Mouse (Mus musculus): ENCODE results near the gene Osbpl6. TPM values are rescaled to one million over a fixed set of nuclear protein-coding genes. Genes with fewer than 3 reads are reported as not detected.

Gene Osbpl6
- polyA plus RNA-seq, 1 experiment from 2014 or later: 0.38 TPM

- Histone ChIP-seq H3K27me3 (ENCODE audit: control insufficient read depth, insufficient read depth, low read depth, low read length) (no peaks in the 10 kb centered on the region), H3K9ac (ENCODE audit: low read depth, low read length) (no peak overlapping the region), H3K4me1 (ENCODE audit: control insufficient read depth, low read depth, low read length) (no peaks in the 10 kb centered on the region), H3K4me3 (ENCODE audit: low read depth, low read length) (no peak overlapping the region), H3K4me2 (ENCODE audit: low read depth, low read length) (no peak overlapping the region), H3K36me3 (ENCODE audit: control insufficient read depth, insufficient read depth) (no peaks in the 10 kb centered on the region), H3K9me3 (replicated peaks; ENCODE audit: control insufficient read depth, low read length) (no peaks in the 10 kb centered on the region), H3K27ac (ENCODE audit: low read length) (no peak overlapping the region)
- ATAC-seq (ENCODE audit: low read depth): no peak
- whole genome bisulfite sequencing (ENCODE audit: insufficient replicate concordance): 75% methylated on average over 12 of the region's 12 CpGs
Measured at GRCm38 (mm10) chr2:76549316-76549715, 143.0 kb downstream of the Osbpl6 start.

GRCm38 (mm10) chr2:76555852-76556558, 149.7 kb downstream of the Osbpl6 start:
- no peak for ATAC-seq (ENCODE audit: low read depth)
- no peak overlapping the region for H3K27ac ChIP-seq (ENCODE audit: low read length)
- no peaks in the 10 kb centered on the region for H3K36me3 ChIP-seq (ENCODE audit: control insufficient read depth, insufficient read depth)
- H3K4me2 ChIP-seq (ENCODE audit: low read depth, low read length): no peak overlapping the region
- 65% methylated on average over 11 of the region's 11 CpGs for WGBS (ENCODE audit: insufficient replicate concordance)
- H3K27me3 ChIP-seq (ENCODE audit: control insufficient read depth, insufficient read depth, low read depth, low read length): no peaks in the 10 kb centered on the region
- no peak overlapping the region for H3K4me3 ChIP-seq (ENCODE audit: low read depth, low read length)
- H3K9ac ChIP-seq (ENCODE audit: low read depth, low read length): no peak overlapping the region
- H3K4me1 ChIP-seq (ENCODE audit: control insufficient read depth, low read depth, low read length): no peaks in the 10 kb centered on the region
- H3K9me3 ChIP-seq (replicated peaks; ENCODE audit: control insufficient read depth, low read length): no peaks in the 10 kb centered on the region

GRCm38 (mm10) chr2:76560146-76560545, 153.8 kb downstream of the Osbpl6 start:
- ATAC-seq (ENCODE audit: low read depth): no peak
- H3K4me1 ChIP-seq (ENCODE audit: control insufficient read depth, low read depth, low read length): no peaks in the 10 kb centered on the region
- no peak overlapping the region for H3K4me3 ChIP-seq (ENCODE audit: low read depth, low read length)
- H3K36me3 ChIP-seq (ENCODE audit: control insufficient read depth, insufficient read depth): no peaks in the 10 kb centered on the region
- WGBS (ENCODE audit: insufficient replicate concordance): 70% methylated on average over 10 of the region's 10 CpGs
- H3K27ac ChIP-seq (ENCODE audit: low read length): no peak overlapping the region
- no peak overlapping the region for H3K9ac ChIP-seq (ENCODE audit: low read depth, low read length)
- H3K27me3 ChIP-seq (ENCODE audit: control insufficient read depth, insufficient read depth, low read depth, low read length): no peaks in the 10 kb centered on the region
- H3K9me3 ChIP-seq (replicated peaks; ENCODE audit: control insufficient read depth, low read length): no peaks in the 10 kb centered on the region
- H3K4me2 ChIP-seq (ENCODE audit: low read depth, low read length): no peak overlapping the region

GRCm38 (mm10) chr2:76563862-76564261, 157.6 kb downstream of the Osbpl6 start:
- Histone ChIP-seq H3K27ac (ENCODE audit: low read length) (no peak overlapping the region), H3K4me1 (ENCODE audit: control insufficient read depth, low read depth, low read length) (no peaks in the 10 kb centered on the region), H3K9me3 (replicated peaks; ENCODE audit: control insufficient read depth, low read length) (no peaks in the 10 kb centered on the region), H3K9ac (ENCODE audit: low read depth, low read length) (no peak overlapping the region), H3K4me2 (ENCODE audit: low read depth, low read length) (no peak overlapping the region), H3K4me3 (ENCODE audit: low read depth, low read length) (no peak overlapping the region), H3K27me3 (ENCODE audit: control insufficient read depth, insufficient read depth, low read depth, low read length) (no peaks in the 10 kb centered on the region), H3K36me3 (ENCODE audit: control insufficient read depth, insufficient read depth) (no peaks in the 10 kb centered on the region)
- 58% methylated on average over 4 of the region's 4 CpGs for WGBS (ENCODE audit: insufficient replicate concordance)
- ATAC-seq (ENCODE audit: low read depth): peak; percentile 50

- Histone ChIP-seq H3K4me3 (ENCODE audit: low read depth, low read length) (no peak overlapping the region), H3K9ac (ENCODE audit: low read depth, low read length) (no peak overlapping the region), H3K4me2 (ENCODE audit: low read depth, low read length) (no peak overlapping the region), H3K27ac (ENCODE audit: low read length) (no peak overlapping the region), H3K27me3 (ENCODE audit: control insufficient read depth, insufficient read depth, low read depth, low read length) (no peaks in the 10 kb centered on the region), H3K4me1 (ENCODE audit: control insufficient read depth, low read depth, low read length) (no peaks in the 10 kb centered on the region), H3K36me3 (ENCODE audit: control insufficient read depth, insufficient read depth) (no peaks in the 10 kb centered on the region), H3K9me3 (replicated peaks; ENCODE audit: control insufficient read depth, low read length) (no peaks in the 10 kb centered on the region)
- WGBS (ENCODE audit: insufficient replicate concordance): 30% methylated on average over 8 of the region's 8 CpGs
- no peak for ATAC-seq (ENCODE audit: low read depth)
Measured at GRCm38 (mm10) chr2:76566933-76567551, 160.7 kb downstream of the Osbpl6 start.

GRCm38 (mm10) chr2:76571543-76571942, 165.2 kb downstream of the Osbpl6 start:
- H3K4me2 ChIP-seq (ENCODE audit: low read depth, low read length): no peak overlapping the region
- H3K9me3 ChIP-seq (replicated peaks; ENCODE audit: control insufficient read depth, low read length): no peaks in the 10 kb centered on the region
- H3K4me3 ChIP-seq (ENCODE audit: low read depth, low read length): no peak overlapping the region
- WGBS (ENCODE audit: insufficient replicate concordance): 43% methylated on average over 10 of the region's 10 CpGs
- no peaks in the 10 kb centered on the region for H3K27me3 ChIP-seq (ENCODE audit: control insufficient read depth, insufficient read depth, low read depth, low read length)
- no peaks in the 10 kb centered on the region for H3K4me1 ChIP-seq (ENCODE audit: control insufficient read depth, low read depth, low read length)
- ATAC-seq (ENCODE audit: low read depth): no peak
- no peak overlapping the region for H3K9ac ChIP-seq (ENCODE audit: low read depth, low read length)
- H3K36me3 ChIP-seq (ENCODE audit: control insufficient read depth, insufficient read depth): no peaks in the 10 kb centered on the region
- H3K27ac ChIP-seq (ENCODE audit: low read length): no peak overlapping the region

GRCm38 (mm10) chr2:76578911-76579310, 172.6 kb downstream of the Osbpl6 start:
- no peaks in the 10 kb centered on the region for H3K27me3 ChIP-seq (ENCODE audit: control insufficient read depth, insufficient read depth, low read depth, low read length)
- no peak overlapping the region for H3K9ac ChIP-seq (ENCODE audit: low read depth, low read length)
- no peak overlapping the region for H3K4me2 ChIP-seq (ENCODE audit: low read depth, low read length)
- ATAC-seq (ENCODE audit: low read depth): no peak
- no peaks in the 10 kb centered on the region for H3K9me3 ChIP-seq (replicated peaks; ENCODE audit: control insufficient read depth, low read length)
- no peak overlapping the region for H3K27ac ChIP-seq (ENCODE audit: low read length)
- 71% methylated on average over 8 of the region's 8 CpGs for WGBS (ENCODE audit: insufficient replicate concordance)
- H3K4me3 ChIP-seq (ENCODE audit: low read depth, low read length): no peak overlapping the region
- H3K4me1 ChIP-seq (ENCODE audit: control insufficient read depth, low read depth, low read length): no peaks in the 10 kb centered on the region
- no peaks in the 10 kb centered on the region for H3K36me3 ChIP-seq (ENCODE audit: control insufficient read depth, insufficient read depth)

- no peak overlapping the region for H3K27ac ChIP-seq (ENCODE audit: low read length)
- no peaks in the 10 kb centered on the region for H3K27me3 ChIP-seq (ENCODE audit: control insufficient read depth, insufficient read depth, low read depth, low read length)
- H3K9me3 ChIP-seq (replicated peaks; ENCODE audit: control insufficient read depth, low read length): no peaks in the 10 kb centered on the region
- ATAC-seq (ENCODE audit: low read depth): no peak
- H3K4me3 ChIP-seq (ENCODE audit: low read depth, low read length): no peak overlapping the region
- no peak overlapping the region for H3K9ac ChIP-seq (ENCODE audit: low read depth, low read length)
- H3K4me2 ChIP-seq (ENCODE audit: low read depth, low read length): no peak overlapping the region
- WGBS (ENCODE audit: insufficient replicate concordance): 79% methylated on average over 13 of the region's 13 CpGs
- H3K4me1 ChIP-seq (ENCODE audit: control insufficient read depth, low read depth, low read length): no peaks in the 10 kb centered on the region
- H3K36me3 ChIP-seq (ENCODE audit: control insufficient read depth, insufficient read depth): no peaks in the 10 kb centered on the region
Measured at GRCm38 (mm10) chr2:76585090-76585489, 178.8 kb downstream of the Osbpl6 start.

- Histone ChIP-seq H3K9me3 (replicated peaks; ENCODE audit: control insufficient read depth, low read length) (no peaks in the 10 kb centered on the region), H3K9ac (ENCODE audit: low read depth, low read length) (no peak overlapping the region), H3K4me3 (ENCODE audit: low read depth, low read length) (no peak overlapping the region), H3K36me3 (ENCODE audit: control insufficient read depth, insufficient read depth) (no peaks in the 10 kb centered on the region), H3K27me3 (ENCODE audit: control insufficient read depth, insufficient read depth, low read depth, low read length) (no peaks in the 10 kb centered on the region), H3K4me2 (ENCODE audit: low read depth, low read length) (no peak overlapping the region), H3K4me1 (ENCODE audit: control insufficient read depth, low read depth, low read length) (no peaks in the 10 kb centered on the region), H3K27ac (ENCODE audit: low read length) (no peak overlapping the region)
- 65% methylated on average over 10 of the region's 10 CpGs for WGBS (ENCODE audit: insufficient replicate concordance)
- no peak for ATAC-seq (ENCODE audit: low read depth)
Measured at GRCm38 (mm10) chr2:76586906-76587305, 180.6 kb downstream of the Osbpl6 start.

Measured in liver, embryonic 16.5 days (tissue).